Mouse (Mus musculus): ENCODE measurements around the gene Mgat5.

- TF ChIP-seq CTCF (conservative IDR thresholded peaks at IDR 0.05; ENCODE audit: insufficient read depth, insufficient read length, low read depth, low read length): no peak
- TF ChIP-seq POLR2A (IDR thresholded peaks at IDR 0.05; ENCODE audit: low read depth, low read length): no peak
Observed at GRCm38 (mm10) chr1:127513664-127514063, 308.8 kb downstream of the Mgat5 start.
